Mouse (Mus musculus): ENCODE results near the gene Kdsr.

DNA sequence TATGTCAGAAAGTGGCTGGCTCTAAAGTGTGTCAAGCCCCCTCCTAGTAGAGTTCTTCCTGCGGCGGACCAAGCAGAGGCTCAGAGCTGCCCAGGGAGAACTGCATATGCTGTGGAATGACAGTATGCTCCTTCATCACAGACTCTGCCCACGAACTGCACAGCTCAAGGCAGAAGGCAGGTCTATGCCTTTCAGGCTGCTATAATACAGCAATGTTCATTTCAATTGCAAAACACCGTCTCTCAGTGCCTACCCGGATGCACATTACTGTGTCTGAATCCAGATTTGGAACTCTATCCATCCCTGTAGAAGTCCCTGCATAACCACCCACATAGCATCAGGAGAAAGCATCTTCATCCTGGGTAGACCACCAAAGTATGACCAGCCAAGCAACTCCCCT, 19.7 kb downstream of the Kdsr start:
- no peak for TF ChIP-seq TCF12 (IDR thresholded peaks at IDR 0.05; ENCODE audit: insufficient read depth, poor library complexity, severe bottlenecking)
- no peak for TF ChIP-seq USF1 (IDR thresholded peaks at IDR 0.05; ENCODE audit: low read depth)
